Mouse (Mus musculus) heart, embryonic 15.5 days (tissue): ENCODE measurements around the gene Cuta. TPM values are rescaled to one million over a fixed set of nuclear protein-coding genes. Genes with fewer than 3 reads are reported as not detected.

Experiments
- ATAC-seq: fragments of 200-750 bp; cut with Nextera tagmentation; replicated peaks from 2 replicates; pipeline ENCODE4 v1.8.0; 2017; ENCODE audit warnings: low read depth, moderate TSS enrichment; ENCODE audit not compliant: insufficient number of reproducible peaks, insufficient read depth, low FRiP score
- H3K27ac ChIP-seq: fragments of 300-500 bp; sonication (generic); 2 replicates; pipeline ENCODE4 v1.5.1; 2015; ENCODE audit warnings: mild to moderate bottlenecking, inconsistent platforms
- H3K27me3 ChIP-seq: fragments of 300-500 bp; sonication (generic); 2 replicates; pipeline ENCODE4 v1.6.1; 2015; ENCODE audit warnings: inconsistent platforms
- H3K36me3 ChIP-seq: fragments of 300-500 bp; sonication (generic); 2 replicates; pipeline ENCODE4 v1.6.1; 2015; ENCODE audit warnings: mild to moderate bottlenecking, inconsistent platforms
- H3K4me1 ChIP-seq: fragments of 300-500 bp; sonication (generic); replicated peaks from 2 replicates; pipeline ENCODE4 v1.6.1; 2015; ENCODE audit warnings: inconsistent platforms
- H3K4me2 ChIP-seq: fragments of 300-500 bp; sonication (generic); 2 replicates; pipeline ENCODE4 v1.6.1; 2015; ENCODE audit warnings: inconsistent platforms, mild to moderate bottlenecking, moderate library complexity
- H3K4me3 ChIP-seq: fragments of 300-500 bp; sonication (generic); 2 replicates; pipeline ENCODE4 v1.5.1; 2015; ENCODE audit warnings: mild to moderate bottlenecking, inconsistent platforms
- H3K9ac ChIP-seq: fragments of 300-500 bp; sonication (generic); 2 replicates; pipeline ENCODE4 v1.6.1; 2015; ENCODE audit warnings: mild to moderate bottlenecking, inconsistent platforms
- H3K9me3 ChIP-seq: fragments of 300-500 bp; sonication (generic); replicated peaks from 2 replicates; pipeline ENCODE4 v1.6.1; 2016; ENCODE audit warnings: inconsistent platforms
- WGBS: fragments of 180-500 bp; shearing (Covaris S2); methylation state at CpG from one replicate; pipeline ENCODE4 v1.1.7; 2015; ENCODE audit warnings: mixed read lengths; 5-methylcytosine and 5-hydroxymethylcytosine counted together
- polyA plus RNA-seq: library from polyadenylated mRNA; unstranded; fragments of >200 nt; fragmentation: Nextera tagmentation; extraction: Ambion mirVana; gene quantifications from 2 replicates; pipeline ENCODE4 v1.2.1, GENCODE M21; 2015

Gene Cuta
- polyA plus RNA-seq, 1 experiment from 2014 or later: 160 TPM

DNA sequence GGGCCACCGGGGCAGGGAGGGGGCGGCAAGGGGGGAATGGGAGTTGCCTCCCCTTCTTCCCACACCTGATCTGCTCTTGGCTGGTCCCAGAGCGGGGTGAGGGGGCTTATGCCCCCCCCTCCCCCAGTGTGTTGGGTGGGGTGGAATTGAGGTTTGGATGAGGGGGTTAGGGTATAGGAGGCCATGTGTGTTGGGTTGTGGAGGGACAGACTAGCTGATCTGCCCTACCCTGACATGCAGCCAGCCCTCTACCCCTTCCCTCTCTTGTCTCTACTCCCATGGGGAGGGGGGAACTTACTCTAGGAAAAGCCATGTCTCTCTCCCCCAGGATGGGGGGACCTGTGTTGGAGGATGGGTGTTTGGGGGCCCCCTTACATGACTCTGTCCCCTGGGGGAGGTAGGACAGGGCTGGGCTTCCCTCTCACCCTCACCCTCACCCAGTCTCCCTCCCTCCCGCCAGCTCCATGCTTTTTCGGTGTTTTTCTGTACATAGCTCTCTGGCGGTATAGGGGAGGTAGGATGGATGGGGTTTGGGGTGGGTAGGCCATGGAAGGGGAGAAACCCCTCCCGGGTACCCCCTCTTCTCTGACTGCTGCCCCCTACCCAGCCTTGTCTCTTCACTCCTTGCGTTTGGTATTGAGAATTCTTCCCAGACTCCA, 32.0 kb upstream of the Cuta start:
- peaks cover 38% of the 10 kb centered on the region for H3K4me1 ChIP-seq
- WGBS: 66% methylated on average over 8 of the region's 8 CpGs
- no peaks in the 10 kb centered on the region for H3K9me3 ChIP-seq
- H3K9ac ChIP-seq: peak overlapping the region; percentile 88; the same call in 1 of the 2 replicates
- peak overlapping the region; percentile 90; the same call in 1 of the 2 replicates for H3K4me3 ChIP-seq
- H3K4me2 ChIP-seq: peak overlapping the region; percentile 90; the same call in 1 of the 2 replicates
- H3K36me3 ChIP-seq: peaks cover 12% of the 10 kb centered on the region
- ATAC-seq: no peak
- no peak overlapping the region for H3K27ac ChIP-seq
- H3K27me3 ChIP-seq: no peaks in the 10 kb centered on the region

DNA sequence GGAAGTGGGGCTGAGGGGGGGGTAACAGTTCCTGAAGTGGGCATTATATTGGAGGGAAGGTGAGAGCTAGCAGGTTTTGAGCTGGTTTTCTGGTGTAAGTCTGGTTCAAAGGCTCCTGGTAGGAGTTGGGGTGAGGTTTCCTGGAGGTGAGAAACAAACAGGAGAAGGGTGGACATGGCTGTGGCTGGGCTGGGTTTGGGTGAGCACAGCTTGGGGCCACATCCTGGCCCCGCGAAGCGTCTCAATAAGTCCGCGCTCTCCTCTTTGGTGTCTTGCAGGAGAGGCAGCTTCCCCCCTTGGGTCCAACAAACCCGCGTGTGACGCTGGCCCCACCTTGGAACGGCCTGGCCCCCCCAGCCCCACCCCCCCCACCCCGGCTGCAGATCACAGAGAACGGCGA, 30.9 kb upstream of the Cuta start:
- no peak for ATAC-seq

DNA sequence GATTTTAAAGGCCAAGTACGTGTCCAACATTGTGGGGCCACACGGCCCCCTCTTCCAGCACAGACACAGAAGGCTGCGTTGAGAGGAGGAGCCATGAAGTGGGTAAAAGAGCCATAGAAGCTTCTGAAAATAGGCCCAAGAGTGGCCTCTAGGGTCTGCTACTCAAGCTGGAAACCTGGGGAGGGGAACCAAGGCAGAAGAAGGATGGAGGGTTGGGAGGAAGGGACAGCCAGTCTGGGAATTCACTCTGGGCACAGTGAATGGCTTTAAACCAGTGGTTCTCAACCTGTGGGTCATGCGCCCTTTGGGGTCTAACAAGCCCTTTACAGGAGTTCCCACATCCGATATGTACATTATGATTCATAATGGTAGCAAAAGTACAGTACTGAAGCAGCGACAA, 29.9 kb upstream of the Cuta start:
- H3K27ac ChIP-seq: no peak overlapping the region
- no peak for ATAC-seq
- no peaks in the 10 kb centered on the region for H3K27me3 ChIP-seq
- no peak overlapping the region for H3K4me3 ChIP-seq
- WGBS: 77% methylated on average over 6 of the region's 6 CpGs
- H3K4me2 ChIP-seq: no peak overlapping the region
- no peak overlapping the region for H3K9ac ChIP-seq
- H3K9me3 ChIP-seq: no peaks in the 10 kb centered on the region
- H3K4me1 ChIP-seq: peaks cover 26% of the 10 kb centered on the region
- peaks cover 16% of the 10 kb centered on the region; the same call in 1 of the 2 replicates for H3K36me3 ChIP-seq

More for the DNA sequence above, 30.9 kb upstream of the Cuta start:
- Histone ChIP-seq H3K36me3 (peaks cover 8% of the 10 kb centered on the region; the same call in 1 of the 2 replicates), H3K27me3 (no peaks in the 10 kb centered on the region), H3K4me1 (peaks cover 31% of the 10 kb centered on the region), H3K9me3 (no peaks in the 10 kb centered on the region), H3K27ac (no peak overlapping the region), H3K9ac (no peak overlapping the region), H3K4me3 (no peak overlapping the region), H3K4me2 (no peak overlapping the region)
- WGBS: 65% methylated on average over 12 of the region's 12 CpGs

DNA sequence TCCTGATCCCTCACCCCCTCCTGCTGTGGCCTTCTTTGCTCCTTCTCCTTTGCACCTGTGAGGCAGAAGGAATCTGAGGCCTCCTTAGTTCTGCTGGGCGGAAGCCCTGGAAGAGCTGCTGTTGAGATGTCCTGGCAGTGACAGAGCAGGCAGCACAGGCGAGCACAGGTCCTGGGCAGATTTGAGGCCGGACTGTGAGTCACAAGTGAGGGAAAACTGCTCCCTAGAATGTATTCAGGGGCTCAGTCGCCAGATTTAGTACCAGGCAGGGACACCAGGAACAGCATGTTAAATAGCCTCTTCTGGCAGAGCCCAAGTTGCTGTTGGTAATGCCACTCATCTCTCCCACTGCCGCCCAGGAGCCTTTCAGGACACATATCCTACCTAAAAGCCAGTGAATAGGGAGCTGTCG, 28.8 kb upstream of the Cuta start:
- no peak overlapping the region for H3K4me2 ChIP-seq
- H3K27me3 ChIP-seq: no peaks in the 10 kb centered on the region
- no peak overlapping the region for H3K27ac ChIP-seq
- ATAC-seq: no peak
- H3K9ac ChIP-seq: no peak overlapping the region
- no peaks in the 10 kb centered on the region for H3K9me3 ChIP-seq
- no peak overlapping the region for H3K4me3 ChIP-seq
- peaks cover 16% of the 10 kb centered on the region; the same call in 1 of the 2 replicates for H3K36me3 ChIP-seq
- 82% methylated on average over 6 of the region's 6 CpGs for WGBS
- H3K4me1 ChIP-seq: peaks cover 17% of the 10 kb centered on the region

DNA sequence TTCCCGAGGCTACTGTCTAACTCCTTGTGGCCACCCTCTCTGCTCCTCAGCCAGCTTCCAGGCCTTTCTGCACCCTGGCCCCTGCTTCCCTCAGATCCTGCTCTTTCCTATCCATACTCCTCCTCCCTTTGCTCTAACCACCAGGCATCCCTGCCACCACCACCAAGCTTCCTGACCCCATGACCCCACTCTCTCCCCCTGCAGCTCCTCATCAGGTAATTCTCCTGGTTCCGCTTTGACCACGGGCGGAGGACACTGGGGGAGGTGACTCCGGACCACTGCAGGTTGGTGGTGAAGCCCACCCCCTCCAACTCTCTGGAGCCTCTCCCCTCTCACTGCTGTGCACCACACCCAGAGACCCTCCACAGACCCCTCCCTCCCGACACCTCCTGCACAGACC, 28.1 kb upstream of the Cuta start:
- ATAC-seq: no peak
- Histone ChIP-seq H3K27me3 (no peaks in the 10 kb centered on the region), H3K36me3 (peaks cover 16% of the 10 kb centered on the region; the same call in 1 of the 2 replicates), H3K4me1 (peaks cover 17% of the 10 kb centered on the region), H3K9ac (no peak overlapping the region), H3K4me3 (no peak overlapping the region), H3K9me3 (no peaks in the 10 kb centered on the region), H3K27ac (no peak overlapping the region), H3K4me2 (no peak overlapping the region)
- WGBS: 89% methylated on average over 6 of the region's 6 CpGs

DNA sequence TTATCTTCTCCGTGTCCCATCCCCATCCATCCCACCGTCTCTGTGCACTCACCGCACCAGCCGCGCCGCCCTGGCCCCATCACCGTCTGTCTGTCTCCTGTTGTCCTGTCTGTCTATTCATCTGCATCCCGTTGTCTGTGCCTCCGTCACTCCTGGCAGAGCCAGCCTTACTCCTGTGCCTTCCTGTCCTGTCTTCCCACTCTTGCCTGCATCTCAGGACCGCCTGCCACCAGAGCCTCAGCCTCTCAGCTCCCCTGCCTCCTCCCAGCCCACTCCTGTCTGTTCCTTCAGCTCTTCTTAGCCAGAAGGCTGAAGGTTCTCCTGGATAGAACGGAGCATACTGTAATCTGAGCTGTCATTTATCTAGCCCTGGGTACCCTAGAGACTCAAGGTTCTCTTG, 27.6 kb upstream of the Cuta start:
- WGBS: 89% methylated on average over 11 of the region's 11 CpGs
- no peak overlapping the region for H3K4me2 ChIP-seq
- H3K36me3 ChIP-seq: peaks cover 16% of the 10 kb centered on the region; the same call in 1 of the 2 replicates
- ATAC-seq: no peak
- H3K9ac ChIP-seq: no peak overlapping the region
- peaks cover 12% of the 10 kb centered on the region for H3K4me1 ChIP-seq
- H3K4me3 ChIP-seq: no peak overlapping the region
- no peak overlapping the region for H3K27ac ChIP-seq
- H3K9me3 ChIP-seq: no peaks in the 10 kb centered on the region
- H3K27me3 ChIP-seq: no peaks in the 10 kb centered on the region

DNA sequence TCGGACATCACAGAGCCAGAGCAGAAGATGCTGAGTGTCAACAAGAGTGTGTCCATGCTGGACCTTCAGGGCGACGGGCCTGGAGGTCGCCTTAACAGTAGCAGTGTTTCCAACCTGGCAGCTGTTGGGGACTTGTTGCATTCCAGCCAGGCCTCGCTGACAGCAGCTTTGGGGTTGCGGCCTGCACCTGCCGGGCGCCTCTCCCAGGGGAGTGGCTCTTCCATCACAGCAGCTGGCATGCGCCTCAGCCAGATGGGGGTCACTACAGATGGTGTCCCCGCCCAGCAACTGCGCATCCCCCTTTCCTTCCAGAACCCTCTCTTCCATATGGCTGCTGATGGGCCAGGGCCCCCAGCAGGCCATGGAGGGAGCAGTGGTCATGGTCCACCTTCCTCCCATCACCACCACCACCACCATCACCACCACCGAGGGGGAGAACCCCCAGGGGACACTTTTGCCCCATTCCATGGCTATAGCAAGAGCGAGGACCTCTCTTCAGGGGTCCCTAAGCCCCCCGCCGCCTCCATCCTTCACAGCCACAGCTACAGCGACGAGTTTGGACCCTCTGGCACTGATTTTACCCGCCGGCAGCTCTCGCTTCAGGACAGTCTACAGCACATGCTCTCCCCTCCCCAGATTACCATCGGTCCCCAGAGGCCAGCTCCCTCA, 22.3 kb upstream of the Cuta start:
- Histone ChIP-seq H3K9me3 (no peaks in the 10 kb centered on the region), H3K36me3 (peaks cover 42% of the 10 kb centered on the region; the same call in 1 of the 2 replicates), H3K4me1 (0 out of 2 replicates have a peak, but pooled peaks cover 3% of the 10 kb centered on the region), H3K4me3 (no peak overlapping the region), H3K4me2 (no peak overlapping the region), H3K27me3 (no peaks in the 10 kb centered on the region), H3K9ac (no peak overlapping the region), H3K27ac (no peak overlapping the region)
- ATAC-seq: no peak
- 86% methylated on average over 21 of the region's 21 CpGs for WGBS

DNA sequence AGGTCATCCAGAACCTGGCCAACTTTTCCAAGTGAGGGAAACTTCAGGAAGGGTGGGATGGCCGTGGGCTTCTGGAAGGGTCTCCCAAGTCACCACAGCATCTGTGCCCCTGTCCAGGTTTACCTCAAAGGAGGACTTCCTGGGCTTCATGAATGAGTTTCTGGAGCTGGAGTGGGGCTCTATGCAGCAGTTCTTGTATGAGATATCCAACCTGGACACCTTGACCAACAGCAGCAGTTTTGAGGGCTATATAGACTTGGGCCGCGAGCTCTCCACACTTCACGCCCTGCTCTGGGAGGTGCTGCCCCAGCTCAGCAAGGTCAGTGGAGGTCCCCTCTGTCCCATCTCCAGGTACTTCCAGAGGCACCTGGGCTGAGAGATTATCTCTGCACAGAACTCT, 20.4 kb upstream of the Cuta start:
- 88% methylated on average over 4 of the region's 4 CpGs for WGBS
- no peak overlapping the region for H3K9ac ChIP-seq
- H3K4me3 ChIP-seq: no peak overlapping the region
- H3K9me3 ChIP-seq: no peaks in the 10 kb centered on the region
- ATAC-seq: no peak
- H3K4me2 ChIP-seq: no peak overlapping the region
- H3K27me3 ChIP-seq: no peaks in the 10 kb centered on the region
- H3K4me1 ChIP-seq: peaks cover 10% of the 10 kb centered on the region
- H3K27ac ChIP-seq: no peak overlapping the region
- H3K36me3 ChIP-seq: peaks cover 36% of the 10 kb centered on the region; the same call in 1 of the 2 replicates

DNA sequence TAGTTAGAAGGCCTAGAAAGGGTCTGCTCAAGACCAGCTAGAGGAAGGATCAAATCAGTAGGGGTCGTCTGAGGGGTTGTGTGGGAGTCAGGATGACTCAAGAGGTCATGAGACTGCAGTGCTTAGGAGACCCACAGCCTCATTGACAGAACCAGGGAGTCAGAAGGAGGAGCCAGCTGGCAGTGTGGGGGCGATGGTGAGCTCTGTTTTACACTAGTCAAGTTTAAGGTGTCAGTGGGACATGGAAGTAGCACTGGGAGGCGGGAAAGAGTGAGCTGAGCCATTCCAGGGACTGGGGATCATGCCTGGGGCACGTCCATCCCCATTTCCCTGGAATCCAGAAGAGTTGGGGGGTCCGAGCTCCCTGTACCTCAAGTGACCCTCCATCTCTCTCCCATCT, 19.5 kb upstream of the Cuta start:
- H3K4me2 ChIP-seq: no peak overlapping the region
- 47% methylated on average over 4 of the region's 5 CpGs for WGBS
- H3K9me3 ChIP-seq: no peaks in the 10 kb centered on the region
- no peak overlapping the region for H3K27ac ChIP-seq
- H3K9ac ChIP-seq: no peak overlapping the region
- peaks cover 32% of the 10 kb centered on the region; the same call in 1 of the 2 replicates for H3K36me3 ChIP-seq
- peaks cover 17% of the 10 kb centered on the region for H3K4me1 ChIP-seq
- no peaks in the 10 kb centered on the region for H3K27me3 ChIP-seq
- ATAC-seq: no peak
- no peak overlapping the region for H3K4me3 ChIP-seq

DNA sequence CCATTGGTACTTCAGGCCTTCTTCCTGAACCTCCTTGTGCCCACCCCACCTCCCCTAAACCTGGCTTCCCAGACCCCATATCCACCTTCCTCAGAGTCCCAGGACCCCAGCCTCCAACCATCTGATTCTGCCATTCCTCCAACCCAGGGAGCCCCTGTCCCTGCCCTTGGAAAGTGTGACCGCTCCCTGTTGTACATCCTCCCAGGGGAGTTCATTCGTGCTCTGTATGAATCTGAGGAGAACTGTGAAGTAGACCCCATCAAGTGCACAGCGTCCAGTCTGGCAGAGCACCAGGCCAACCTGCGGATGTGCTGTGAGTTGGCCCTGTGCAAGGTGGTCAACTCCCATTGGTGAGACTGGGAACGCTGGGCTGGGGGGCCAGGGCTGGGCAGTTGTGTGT, 18.5 kb upstream of the Cuta start:
- Histone ChIP-seq H3K4me3 (no peak overlapping the region), H3K9ac (no peak overlapping the region), H3K4me1 (peaks cover 27% of the 10 kb centered on the region), H3K36me3 (peaks cover 32% of the 10 kb centered on the region; the same call in 1 of the 2 replicates), H3K27me3 (no peaks in the 10 kb centered on the region), H3K4me2 (no peak overlapping the region), H3K27ac (no peak overlapping the region), H3K9me3 (no peaks in the 10 kb centered on the region)
- 93% methylated on average over 5 of the region's 5 CpGs for WGBS
- ATAC-seq: no peak

DNA sequence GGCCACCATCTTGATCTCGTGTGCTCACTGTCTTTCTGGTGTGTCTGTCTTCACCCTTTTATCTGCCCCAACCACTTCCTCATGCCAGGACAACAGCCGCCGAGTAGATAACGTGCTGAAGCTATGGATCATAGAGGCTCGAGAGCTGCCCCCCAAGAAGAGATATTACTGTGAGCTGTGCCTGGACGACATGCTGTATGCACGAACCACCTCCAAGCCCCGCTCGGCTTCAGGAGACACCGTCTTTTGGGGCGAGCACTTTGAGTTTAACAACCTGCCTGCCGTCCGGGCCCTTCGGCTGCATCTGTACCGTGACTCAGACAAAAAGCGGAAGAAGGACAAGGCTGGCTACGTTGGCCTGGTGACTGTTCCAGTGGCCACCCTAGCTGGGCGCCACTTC, 17.5 kb upstream of the Cuta start:
- 68% methylated on average over 18 of the region's 18 CpGs for WGBS
- H3K27ac ChIP-seq: no peak overlapping the region
- no peak overlapping the region for H3K4me3 ChIP-seq
- H3K9me3 ChIP-seq: no peaks in the 10 kb centered on the region
- peaks cover 32% of the 10 kb centered on the region; the same call in 1 of the 2 replicates for H3K36me3 ChIP-seq
- H3K27me3 ChIP-seq: no peaks in the 10 kb centered on the region
- H3K4me1 ChIP-seq: peaks cover 37% of the 10 kb centered on the region
- no peak overlapping the region for H3K4me2 ChIP-seq
- no peak overlapping the region for H3K9ac ChIP-seq
- ATAC-seq: no peak
